Mouse (Mus musculus): ENCODE results near the gene Dync1i2.

The Dync1i2 gene

DNA sequence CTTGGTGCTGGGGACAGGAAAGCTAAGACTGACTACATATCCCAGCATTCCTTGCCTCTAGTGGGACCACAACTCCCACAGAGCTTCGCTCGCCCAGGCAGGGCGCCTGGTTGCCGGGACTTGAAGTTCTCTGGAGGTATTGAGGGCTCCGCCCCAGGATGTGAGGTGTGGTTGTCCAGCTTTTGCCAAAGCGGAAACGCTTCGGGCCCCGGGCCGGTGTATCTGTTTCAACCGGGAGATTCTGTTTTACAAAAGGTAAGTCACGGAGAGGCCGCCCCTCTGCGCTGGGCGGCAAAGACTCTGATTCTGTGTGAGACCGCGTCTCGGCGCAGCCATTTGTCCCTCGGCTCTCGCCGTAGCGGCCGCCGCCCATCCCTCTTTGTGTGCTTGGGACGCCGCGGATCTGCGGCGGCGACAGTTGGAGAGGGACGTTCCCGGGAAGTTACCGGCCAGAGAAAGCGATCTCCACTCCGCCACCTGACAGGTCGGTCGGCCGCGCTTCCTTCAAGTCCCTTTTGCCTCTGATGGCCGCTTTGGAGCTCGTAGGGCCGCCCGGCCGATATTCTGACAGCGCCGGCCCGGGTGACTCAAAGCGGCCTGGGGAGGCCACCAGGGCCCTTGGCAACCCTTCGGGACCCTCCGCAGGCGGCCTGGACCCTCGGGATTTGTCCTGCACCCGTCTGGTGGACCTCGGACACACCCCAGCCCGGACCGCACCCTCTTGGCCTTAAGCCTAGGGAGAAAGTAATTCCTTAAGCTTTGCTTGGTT lies at the start of gene Dync1i2:
TSS of gene Dync1i2 (plus strand) at position 116 of the 769 bp plus-strand sequence.
- in situ Hi-C loops (cut with MboI, MseI), result no loop called here

DNA sequence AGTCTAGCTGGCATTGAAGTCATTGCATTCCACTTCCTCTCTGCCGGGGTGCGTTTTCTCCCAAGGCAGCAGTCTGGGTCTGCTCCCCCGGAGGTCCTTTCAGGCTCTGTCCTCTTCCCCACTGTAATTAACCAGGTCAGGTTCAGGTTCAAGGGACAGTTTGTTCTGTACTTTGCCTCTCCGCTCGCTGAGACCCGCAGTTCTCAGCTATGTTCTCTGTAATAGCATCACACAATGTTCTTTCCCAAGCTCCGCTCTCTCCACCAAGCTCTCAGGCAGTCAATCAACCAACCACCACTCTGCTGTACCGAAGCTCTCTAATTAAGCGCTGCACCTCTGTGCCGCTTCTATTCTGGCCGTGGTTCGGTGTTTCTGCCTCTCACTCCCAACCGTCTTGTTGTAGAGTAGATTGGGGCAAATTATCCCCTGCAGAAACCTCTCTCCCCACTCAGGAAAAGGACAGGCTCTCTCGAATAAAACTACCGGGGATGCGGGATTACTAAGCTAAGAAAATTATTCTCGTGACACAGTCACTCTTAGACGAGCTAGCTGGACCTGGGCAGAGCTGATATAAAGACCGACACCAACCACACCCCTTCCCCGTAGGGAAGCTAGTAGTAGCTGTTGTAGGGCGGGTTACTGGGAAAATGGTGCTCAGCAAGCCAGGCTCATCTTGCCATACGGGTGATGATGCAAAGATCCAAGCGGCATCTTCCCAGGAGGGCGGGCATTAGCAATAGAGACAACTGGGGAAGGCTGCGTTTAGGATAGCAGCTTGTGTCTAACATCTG lies 48.5 kb upstream of the Dync1i2 start:
- in situ Hi-C loops (cut with MboI, MseI), result no loop called here

GRCm38 (mm10) chr2:71167211-71167610 lies 44.3 kb upstream of the Dync1i2 start:
- in situ Hi-C loops (cut with MboI, MseI), result no loop called here

GRCm38 (mm10) chr2:71168461-71169021 lies 43.0 kb upstream of the Dync1i2 start:
- in situ Hi-C loops (cut with MboI, MseI), result no loop called here

DNA sequence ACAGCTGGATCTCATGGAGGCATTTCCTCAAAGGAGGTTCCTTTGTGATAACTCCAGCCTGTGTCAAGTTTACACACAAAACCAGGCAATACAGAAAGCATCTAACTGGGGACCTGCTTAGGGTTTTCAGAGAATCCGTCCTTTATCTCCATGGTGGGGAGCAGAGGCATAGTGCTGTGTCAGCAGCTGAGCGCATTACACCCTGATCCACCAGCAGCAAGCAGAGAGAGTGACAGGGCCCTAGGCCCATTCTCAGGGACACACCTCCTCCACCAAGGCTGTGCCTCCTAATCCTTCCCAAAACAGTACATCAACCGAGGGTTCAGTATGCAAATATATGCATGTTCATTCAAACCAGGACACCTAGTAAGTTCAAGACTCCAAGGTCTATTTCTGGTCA lies 38.5 kb upstream of the Dync1i2 start:
- in situ Hi-C loops (cut with MboI, MseI), result no loop called here

GRCm38 (mm10) chr2:71176329-71177249 lies 34.9 kb upstream of the Dync1i2 start:
- in situ Hi-C loops (cut with MboI, MseI), result no loop called here

GRCm38 (mm10) chr2:71177250-71177615 lies 34.3 kb upstream of the Dync1i2 start:
- in situ Hi-C loops (cut with MboI, MseI), result no loop called here

- in situ Hi-C loops (cut with MboI, MseI), result no loop called here
Observed at GRCm38 (mm10) chr2:71177760-71178159, 33.7 kb upstream of the Dync1i2 start.

- in situ Hi-C loops (cut with MboI, MseI), result no loop called here
Observed at GRCm38 (mm10) chr2:71179716-71180115, 31.8 kb upstream of the Dync1i2 start.

DNA sequence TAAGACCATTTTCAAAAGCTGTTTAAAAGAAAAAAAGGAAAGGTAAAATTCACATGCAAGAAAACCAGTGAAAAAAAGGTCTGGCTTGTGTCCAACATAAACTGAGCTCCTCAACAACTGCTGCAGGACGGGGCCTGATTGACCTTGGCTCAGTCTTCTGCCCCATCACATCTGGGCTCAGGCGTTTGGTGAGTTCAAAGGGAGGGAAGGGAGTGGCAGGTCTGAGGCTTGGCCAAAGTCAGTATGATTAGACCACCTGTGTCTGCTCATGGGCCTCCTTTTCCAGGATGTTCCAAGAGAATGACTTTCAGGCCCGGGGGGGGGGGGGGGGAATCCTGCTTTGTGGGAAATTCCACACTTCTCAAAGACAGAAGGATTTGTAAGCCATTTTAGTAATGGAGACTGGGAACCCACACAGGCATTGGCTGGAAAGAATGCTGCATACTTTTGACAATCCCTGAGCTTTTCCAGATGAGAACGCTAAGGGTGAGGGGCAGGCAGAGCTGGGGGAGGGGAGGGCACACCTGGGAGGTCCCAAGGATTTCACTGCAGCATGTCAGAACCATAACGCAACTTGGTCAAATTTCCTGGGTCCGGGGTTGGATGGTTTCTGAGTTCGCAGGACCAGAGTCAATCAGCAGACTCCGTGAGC lies 30.8 kb upstream of the Dync1i2 start:
- in situ Hi-C loops (cut with MboI, MseI), result no loop called here

GRCm38 (mm10) chr2:71187950-71188349 lies 23.6 kb upstream of the Dync1i2 start:
- in situ Hi-C loops (cut with MboI, MseI), result no loop called here

DNA sequence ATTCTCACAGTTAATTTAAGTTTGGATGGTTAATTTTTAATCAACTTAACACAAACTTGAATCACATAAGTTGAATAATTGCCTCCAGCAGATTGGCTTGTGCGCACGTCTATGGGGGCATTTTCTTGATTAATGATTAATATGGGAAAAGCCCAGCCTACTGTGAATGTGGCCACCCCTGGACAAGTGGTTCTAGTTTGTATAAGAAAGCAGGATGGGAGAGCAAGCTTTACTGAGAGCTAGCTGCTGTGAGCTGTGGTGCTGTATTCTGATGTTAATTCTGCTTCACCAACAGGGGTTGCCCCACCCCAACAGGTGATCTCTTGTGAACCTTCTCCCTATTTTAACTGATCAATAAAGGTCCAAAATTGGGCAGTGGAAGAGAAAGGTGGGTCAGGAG lies 22.6 kb upstream of the Dync1i2 start:
- in situ Hi-C loops (cut with MboI, MseI), result no loop called here

DNA sequence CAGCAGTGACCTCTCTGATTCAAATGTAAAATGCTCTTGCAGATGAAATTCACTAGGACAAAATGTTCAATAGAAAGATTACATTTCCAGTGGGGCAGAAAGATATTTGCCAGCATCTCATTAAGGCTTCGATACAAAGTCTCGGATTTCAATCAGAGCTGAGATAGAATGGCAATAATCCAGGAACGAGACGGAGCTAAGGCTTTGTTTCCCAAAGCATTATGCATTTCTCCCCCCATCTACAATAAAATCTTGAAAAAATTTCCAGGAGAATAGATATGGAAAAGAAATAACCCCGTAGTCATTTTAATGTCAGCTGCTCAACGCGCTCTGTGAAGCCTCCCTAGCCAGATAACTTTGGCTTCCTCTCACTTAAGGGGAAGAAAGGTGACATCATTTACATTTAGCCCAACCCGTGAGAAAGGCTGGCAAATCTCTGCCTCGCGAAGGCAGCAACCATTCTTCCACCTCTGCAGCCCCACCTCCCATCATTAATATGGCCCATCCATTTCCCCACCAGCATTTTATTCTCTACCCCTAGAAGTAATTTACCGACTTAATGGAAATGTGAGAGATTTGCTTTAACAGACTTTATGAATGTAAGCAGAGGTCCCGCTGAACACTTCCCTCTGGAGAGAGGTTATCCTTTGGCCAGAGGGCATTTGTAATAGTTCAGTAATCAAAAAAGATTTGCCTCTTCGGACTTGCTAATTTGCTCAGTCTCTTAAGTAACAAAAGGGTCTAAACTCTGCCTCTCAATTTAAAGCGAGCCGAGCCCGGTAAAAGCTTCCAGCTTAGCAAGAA lies 19.9 kb upstream of the Dync1i2 start:
- in situ Hi-C loops (cut with MboI, MseI), result no loop called here

- in situ Hi-C loops (cut with MboI, MseI), result no loop called here
Observed at GRCm38 (mm10) chr2:71192195-71192807, 19.2 kb upstream of the Dync1i2 start.

GRCm38 (mm10) chr2:71194137-71194960 lies 17.2 kb upstream of the Dync1i2 start:
- in situ Hi-C loops (cut with MboI, MseI), result no loop called here

- in situ Hi-C loops (cut with MboI, MseI), result no loop called here
Observed at GRCm38 (mm10) chr2:71196947-71197346, 14.6 kb upstream of the Dync1i2 start.

DNA sequence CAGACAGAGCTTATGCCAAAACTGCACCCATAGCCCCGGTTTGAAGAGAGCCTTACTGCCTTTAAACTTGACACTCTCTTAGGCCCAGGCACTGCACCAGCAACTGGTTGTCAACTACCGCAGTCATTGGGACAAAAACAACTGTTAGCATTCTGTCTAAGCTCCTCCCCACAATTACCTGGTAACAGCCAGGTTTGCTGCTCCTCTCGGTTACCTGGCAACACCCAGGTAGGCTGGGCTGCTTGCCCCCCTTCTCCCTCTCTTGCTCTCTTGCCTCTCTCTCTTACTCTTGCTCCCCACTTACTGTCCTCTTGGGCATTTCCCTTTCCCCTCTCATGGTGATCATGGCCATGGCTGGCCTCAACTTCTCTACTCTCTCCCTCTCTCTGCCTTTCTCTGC lies 12.6 kb upstream of the Dync1i2 start:
- in situ Hi-C loops (cut with MboI, MseI), result no loop called here

DNA sequence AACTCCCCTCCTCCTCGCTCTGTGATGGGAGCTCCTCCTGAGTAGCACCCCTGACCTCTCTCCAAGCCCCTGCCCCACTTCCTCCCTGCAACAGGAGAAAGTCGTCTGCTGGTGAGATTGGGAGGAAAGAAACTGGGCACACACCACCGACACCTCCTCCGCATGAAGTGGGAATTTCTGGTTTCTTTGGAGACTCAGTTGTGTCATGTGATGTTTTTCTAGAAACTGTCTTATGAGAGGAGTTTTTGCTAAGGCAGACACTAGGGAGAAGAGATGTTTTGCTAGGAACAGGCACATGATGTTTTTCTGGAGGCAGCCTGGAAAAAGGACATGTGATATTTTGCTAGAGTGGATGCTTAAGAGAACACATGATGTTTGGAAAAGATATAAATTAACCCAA lies 11.0 kb upstream of the Dync1i2 start:
- in situ Hi-C loops (cut with MboI, MseI), result no loop called here

DNA sequence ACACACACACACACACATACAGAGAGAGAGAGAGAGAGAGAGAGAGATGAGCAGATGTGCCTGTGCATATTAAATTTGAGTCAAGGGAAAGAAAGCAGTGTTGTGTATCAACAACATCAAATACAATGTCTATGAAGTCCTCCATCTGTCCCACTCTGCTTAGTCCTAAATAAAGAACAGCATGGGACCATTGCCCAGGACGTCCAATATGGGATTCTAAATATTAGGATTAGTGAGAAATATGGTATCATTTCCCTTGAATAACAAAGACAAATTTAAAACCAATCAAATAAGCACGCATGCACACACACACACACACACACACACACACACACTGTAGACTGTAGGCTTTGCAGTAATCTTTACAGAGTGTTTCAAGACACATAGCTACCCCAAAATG lies 9.6 kb upstream of the Dync1i2 start:
- in situ Hi-C loops (cut with MboI, MseI), result no loop called here
